Mouse (Mus musculus) fibroblast of lung, adult 2 months (primary cell): ENCODE results near the gene Kcnab2.

ENCODE experiments used
- DNase-seq: peaks from one replicate; pipeline ENCODE4 v3.0.0-alpha.2; 2011; ENCODE audit warnings: low read depth

Gene Kcnab2

GRCm38 (mm10) chr4:152477466-152478223, at the start of gene Kcnab2:
TSS of gene Kcnab2 (minus strand) at chr4:152477871.
- peak; percentile 93 for DNase-seq

GRCm38 (mm10) chr4:152520083-152520482, 42.4 kb upstream of the Kcnab2 start:
- DNase-seq, result peak; percentile 33

GRCm38 (mm10) chr4:152519106-152519505, 41.4 kb upstream of the Kcnab2 start:
- DNase-seq, result no peak

- no peak for DNase-seq
Measured at GRCm38 (mm10) chr4:152514884-152515283, 37.2 kb upstream of the Kcnab2 start.

- no peak for DNase-seq
Measured at GRCm38 (mm10) chr4:152512221-152512925, 34.7 kb upstream of the Kcnab2 start.

GRCm38 (mm10) chr4:152494360-152494879, 16.7 kb upstream of the Kcnab2 start:
- no peak for DNase-seq

GRCm38 (mm10) chr4:152491250-152491899, 13.7 kb upstream of the Kcnab2 start:
- DNase-seq, result no peak

- DNase-seq, result no peak
Measured at GRCm38 (mm10) chr4:152490311-152490710, 12.6 kb upstream of the Kcnab2 start.

- no peak for DNase-seq
Measured at GRCm38 (mm10) chr4:152488046-152488445, 10.4 kb upstream of the Kcnab2 start.

GRCm38 (mm10) chr4:152480426-152480825, 2.8 kb upstream of the Kcnab2 start:
- no peak for DNase-seq

- no peak for DNase-seq
Measured at GRCm38 (mm10) chr4:152478224-152478567, 525 bp upstream of the Kcnab2 start.

GRCm38 (mm10) chr4:152477106-152477465, 585 bp downstream of the Kcnab2 start:
- no peak for DNase-seq

GRCm38 (mm10) chr4:152476427-152477023, 1.1 kb downstream of the Kcnab2 start, which contains the start of gene Nphp4:
TSS of gene Nphp4 (plus strand) at chr4:152476706.
- no peak for DNase-seq

- no peak for DNase-seq
Measured at GRCm38 (mm10) chr4:152475941-152476340, 1.7 kb downstream of the Kcnab2 start.

GRCm38 (mm10) chr4:152467951-152468350, 9.7 kb downstream of the Kcnab2 start:
- no peak for DNase-seq

GRCm38 (mm10) chr4:152466601-152467000, 11.1 kb downstream of the Kcnab2 start:
- no peak for DNase-seq

- no peak for DNase-seq
Measured at GRCm38 (mm10) chr4:152465116-152465515, 12.6 kb downstream of the Kcnab2 start.

GRCm38 (mm10) chr4:152463147-152463546, 14.5 kb downstream of the Kcnab2 start:
- no peak for DNase-seq

GRCm38 (mm10) chr4:152462516-152462915, 15.2 kb downstream of the Kcnab2 start:
- no peak for DNase-seq

- no peak for DNase-seq
Measured at GRCm38 (mm10) chr4:152457673-152458072, 20.0 kb downstream of the Kcnab2 start.

- DNase-seq, result no peak
Measured at GRCm38 (mm10) chr4:152456609-152457008, 21.1 kb downstream of the Kcnab2 start.

- DNase-seq, result no peak
Measured at GRCm38 (mm10) chr4:152454153-152454552, 23.5 kb downstream of the Kcnab2 start.
